Mouse (Mus musculus): ENCODE results near the gene S100a3. TPM values are rescaled to one million over a fixed set of nuclear protein-coding genes. Genes with fewer than 3 reads are reported as not detected.

The S100a3 gene
- polyA plus RNA-seq, 1 experiment from 2014 or later = 0.32 TPM

DNA sequence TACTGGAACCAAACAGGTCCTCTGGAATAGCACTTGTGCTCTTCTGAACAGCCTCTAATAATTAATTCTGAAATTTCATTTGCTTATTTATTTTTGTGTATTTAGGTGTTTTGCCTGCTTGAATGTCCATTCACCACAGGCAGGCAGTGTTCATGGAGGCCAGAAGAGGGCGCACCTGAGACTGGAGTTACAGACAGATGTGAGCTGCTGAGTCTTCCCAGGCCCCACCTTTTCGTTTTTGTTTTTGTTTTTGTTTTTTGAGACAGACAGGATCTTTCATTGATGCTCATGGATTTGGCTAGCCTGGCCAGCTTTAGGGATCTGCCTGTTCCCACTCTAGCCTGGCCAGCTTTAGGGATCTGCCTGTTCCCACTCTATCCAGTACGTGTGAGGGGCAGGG is 83.8 kb downstream of the S100a3 start:
- no peak overlapping the region for H3K4me2 ChIP-seq (ENCODE audit: low read length)
- no peak overlapping the region for H3K9ac ChIP-seq (ENCODE audit: low read length)
- H3K27ac ChIP-seq (replicated peaks in 1 of 2; ENCODE audit: control insufficient read depth in 1 of 2, insufficient read depth in 1 of 2, low read depth in 2 of 2, low read length in 2 of 2) = no peak overlapping the region
- no peaks in the 10 kb centered on the region for H3K36me3 ChIP-seq (ENCODE audit: control insufficient read depth, insufficient read depth, low read length)
- H3K4me3 ChIP-seq (ENCODE audit: control insufficient read depth in 1 of 2, insufficient read depth in 1 of 2, low read depth in 1 of 2, low read length in 2 of 2) = no peak overlapping the region
- WGBS = 47% methylated on average over 3 of the region's 3 CpGs
- H3K4me1 ChIP-seq (ENCODE audit: control insufficient read depth in 2 of 2, insufficient read depth in 2 of 2, low read length in 2 of 2) = no peaks in the 10 kb centered on the region
- ATAC-seq (ENCODE audit: insufficient number of reproducible peaks, insufficient read depth, low FRiP score, low read depth) = no peak
- H3K27me3 ChIP-seq (ENCODE audit: control insufficient read depth, insufficient read depth, low read length) = no peaks in the 10 kb centered on the region
- H3K9me3 ChIP-seq (ENCODE audit: control insufficient read depth, low read length) = no peaks in the 10 kb centered on the region

GRCm38 (mm10) chr3:90647291-90647690 is 86.9 kb downstream of the S100a3 start:
- H3K9ac ChIP-seq (ENCODE audit: low read length) = no peak overlapping the region
- no peaks in the 10 kb centered on the region for H3K27me3 ChIP-seq (ENCODE audit: control insufficient read depth, insufficient read depth, low read length)
- ATAC-seq (ENCODE audit: insufficient number of reproducible peaks, insufficient read depth, low FRiP score, low read depth) = no peak
- H3K4me3 ChIP-seq (ENCODE audit: control insufficient read depth in 1 of 2, insufficient read depth in 1 of 2, low read depth in 1 of 2, low read length in 2 of 2) = no peak overlapping the region
- no peak overlapping the region for H3K4me2 ChIP-seq (ENCODE audit: low read length)
- no peak overlapping the region for H3K27ac ChIP-seq (replicated peaks in 1 of 2; ENCODE audit: control insufficient read depth in 1 of 2, insufficient read depth in 1 of 2, low read depth in 2 of 2, low read length in 2 of 2)
- WGBS = 71% methylated on average over 1 of the region's 1 CpGs
- no peaks in the 10 kb centered on the region for H3K36me3 ChIP-seq (ENCODE audit: control insufficient read depth, insufficient read depth, low read length)
- no peaks in the 10 kb centered on the region for H3K4me1 ChIP-seq (ENCODE audit: control insufficient read depth in 2 of 2, insufficient read depth in 2 of 2, low read length in 2 of 2)
- H3K9me3 ChIP-seq (ENCODE audit: control insufficient read depth, low read length) = no peaks in the 10 kb centered on the region

DNA sequence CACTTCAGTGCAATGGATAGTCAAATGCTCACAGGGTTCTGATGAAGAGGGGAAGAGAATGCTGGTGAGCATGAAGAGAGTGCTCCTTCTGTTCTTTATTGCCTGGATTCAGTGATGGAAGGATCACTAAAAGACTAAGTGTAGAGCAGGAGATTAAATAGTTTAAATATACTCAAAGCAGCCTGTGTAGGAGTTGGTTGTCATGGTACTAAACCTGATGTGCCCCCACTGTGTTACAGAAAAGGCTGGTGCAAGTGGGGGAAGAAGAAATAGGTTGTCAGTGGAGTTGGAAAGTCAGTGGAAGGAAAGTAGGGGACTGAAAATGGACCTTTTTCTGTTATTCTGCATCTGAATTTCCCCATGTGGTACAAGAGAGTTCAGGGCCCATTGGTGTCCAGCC is 88.6 kb downstream of the S100a3 start:
- no peak overlapping the region for H3K4me3 ChIP-seq (ENCODE audit: control insufficient read depth in 1 of 2, insufficient read depth in 1 of 2, low read depth in 1 of 2, low read length in 2 of 2)
- no peaks in the 10 kb centered on the region for H3K36me3 ChIP-seq (ENCODE audit: control insufficient read depth, insufficient read depth, low read length)
- ATAC-seq (ENCODE audit: insufficient number of reproducible peaks, insufficient read depth, low FRiP score, low read depth) = no peak
- H3K4me2 ChIP-seq (ENCODE audit: low read length) = no peak overlapping the region
- H3K4me1 ChIP-seq (ENCODE audit: control insufficient read depth in 2 of 2, insufficient read depth in 2 of 2, low read length in 2 of 2) = no peaks in the 10 kb centered on the region
- no peaks in the 10 kb centered on the region for H3K9me3 ChIP-seq (ENCODE audit: control insufficient read depth, low read length)
- H3K27me3 ChIP-seq (ENCODE audit: control insufficient read depth, insufficient read depth, low read length) = no peaks in the 10 kb centered on the region
- no peak overlapping the region for H3K9ac ChIP-seq (ENCODE audit: low read length)
- H3K27ac ChIP-seq (replicated peaks in 1 of 2; ENCODE audit: control insufficient read depth in 1 of 2, insufficient read depth in 1 of 2, low read depth in 2 of 2, low read length in 2 of 2) = no peak overlapping the region

DNA sequence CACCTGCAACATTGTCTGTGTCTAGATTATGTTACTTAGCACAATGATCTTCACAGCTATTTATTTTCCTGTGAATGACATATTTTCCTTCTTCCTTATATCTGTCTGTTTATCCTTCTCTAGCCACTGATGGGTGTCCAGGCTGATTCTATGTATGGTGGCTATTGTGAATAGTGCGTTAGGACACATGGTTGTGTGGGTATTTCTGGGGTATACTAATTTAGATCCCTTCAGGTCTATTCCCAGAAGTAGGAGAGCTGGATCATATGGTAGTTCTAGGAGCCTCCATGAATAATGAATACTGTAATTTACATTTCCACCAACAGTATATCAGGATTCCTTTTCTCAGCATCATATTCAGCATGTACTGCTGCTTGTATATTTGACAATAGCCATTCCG is 89.5 kb downstream of the S100a3 start:
- H3K27ac ChIP-seq (replicated peaks in 1 of 2; ENCODE audit: control insufficient read depth in 1 of 2, insufficient read depth in 1 of 2, low read depth in 2 of 2, low read length in 2 of 2) = no peak overlapping the region

More for the DNA sequence above, 89.5 kb downstream of the S100a3 start:
- WGBS = 75% methylated on average over 2 of the region's 2 CpGs
- no peaks in the 10 kb centered on the region for H3K4me1 ChIP-seq (ENCODE audit: control insufficient read depth in 2 of 2, insufficient read depth in 2 of 2, low read length in 2 of 2)
- no peaks in the 10 kb centered on the region for H3K9me3 ChIP-seq (ENCODE audit: control insufficient read depth, low read length)
- no peak overlapping the region for H3K9ac ChIP-seq (ENCODE audit: low read length)
- no peaks in the 10 kb centered on the region for H3K36me3 ChIP-seq (ENCODE audit: control insufficient read depth, insufficient read depth, low read length)
- no peak overlapping the region for H3K4me3 ChIP-seq (ENCODE audit: control insufficient read depth in 1 of 2, insufficient read depth in 1 of 2, low read depth in 1 of 2, low read length in 2 of 2)
- ATAC-seq (ENCODE audit: insufficient number of reproducible peaks, insufficient read depth, low FRiP score, low read depth) = no peak
- no peaks in the 10 kb centered on the region; the same call in 1 of the 2 replicates for H3K27me3 ChIP-seq (ENCODE audit: control insufficient read depth, insufficient read depth, low read length)
- no peak overlapping the region for H3K4me2 ChIP-seq (ENCODE audit: low read length)

Other genes with a start within 250 kb of the S100a3 start
- gene Slc27a3, start 170.6 kb upstream of the S100a3 start, polyA plus RNA-seq (2014; fragmentation: Nextera tagmentation; extraction: Ambion mirVana) = 4.3 and 4.6 TPM in 2 replicates
- 21.0 and 22.1 TPM in 2 replicates for gene Ints3, start 127.0 kb upstream of the S100a3 start, polyA plus RNA-seq (2014; fragmentation: Nextera tagmentation; extraction: Ambion mirVana)
- 11.6 and 11.8 TPM in 2 replicates for gene Npr1, start 94.7 kb upstream of the S100a3 start, polyA plus RNA-seq (2014; fragmentation: Nextera tagmentation; extraction: Ambion mirVana)
- 110 and 112 TPM in 2 replicates for gene Ilf2, start 84.5 kb upstream of the S100a3 start, polyA plus RNA-seq (2014; fragmentation: Nextera tagmentation; extraction: Ambion mirVana)
- gene Snapin, start 69.5 kb upstream of the S100a3 start, polyA plus RNA-seq (2014; fragmentation: Nextera tagmentation; extraction: Ambion mirVana) = 83.8 and 89.3 TPM in 2 replicates
- gene Chtop, start 51.1 kb upstream of the S100a3 start, polyA plus RNA-seq (2014; fragmentation: Nextera tagmentation; extraction: Ambion mirVana) = 60.2 and 65.7 TPM in 2 replicates
- 319 and 338 TPM in 2 replicates for gene S100a1, start 46.2 kb upstream of the S100a3 start, polyA plus RNA-seq (2014; fragmentation: Nextera tagmentation; extraction: Ambion mirVana)
- 86.9 and 99.9 TPM in 2 replicates for gene S100a13, start 46.1 kb upstream of the S100a3 start, polyA plus RNA-seq (2014; fragmentation: Nextera tagmentation; extraction: Ambion mirVana)
- not detected in 2 replicates for gene S100a14, start 33.7 kb upstream of the S100a3 start, polyA plus RNA-seq (2014; fragmentation: Nextera tagmentation; extraction: Ambion mirVana)
- gene S100a16, start 23.3 kb upstream of the S100a3 start, polyA plus RNA-seq (2014; fragmentation: Nextera tagmentation; extraction: Ambion mirVana) = 80.7 and 84.0 TPM in 2 replicates
- gene S100a2, start 29.7 kb downstream of the S100a3 start, polyA plus RNA-seq (2014; fragmentation: Nextera tagmentation; extraction: Ambion mirVana) = not detected in 2 replicates
- gene Gm42674, start 41.3 kb downstream of the S100a3 start, polyA plus RNA-seq (2014; fragmentation: Nextera tagmentation; extraction: Ambion mirVana) = not detected in 2 replicates
- 2.5 and 3.8 TPM in 2 replicates for gene S100a4, start 43.2 kb downstream of the S100a3 start, polyA plus RNA-seq (2014; fragmentation: Nextera tagmentation; extraction: Ambion mirVana)
- gene S100a5, start 47.9 kb downstream of the S100a3 start, polyA plus RNA-seq (2014; fragmentation: Nextera tagmentation; extraction: Ambion mirVana) = not detected in 2 replicates
- gene S100a6, start 52.3 kb downstream of the S100a3 start, polyA plus RNA-seq (2014; fragmentation: Nextera tagmentation; extraction: Ambion mirVana) = 43.9 and 49.8 TPM in 2 replicates
- gene S100a7a, start 93.4 kb downstream of the S100a3 start, polyA plus RNA-seq (2014; fragmentation: Nextera tagmentation; extraction: Ambion mirVana) = not detected in 2 replicates
- gene S100a8, start 108.4 kb downstream of the S100a3 start, polyA plus RNA-seq (2014; fragmentation: Nextera tagmentation; extraction: Ambion mirVana) = 6.5 and 13.7 TPM in 2 replicates
- 2.7 and 11.4 TPM in 2 replicates for gene S100a9, start 135.1 kb downstream of the S100a3 start, polyA plus RNA-seq (2014; fragmentation: Nextera tagmentation; extraction: Ambion mirVana)
- not detected in 2 replicates for gene Pglyrp4, start 166.3 kb downstream of the S100a3 start, polyA plus RNA-seq (2014; fragmentation: Nextera tagmentation; extraction: Ambion mirVana)
- not detected in 2 replicates for gene Gm5849, start 217.3 kb downstream of the S100a3 start, polyA plus RNA-seq (2014; fragmentation: Nextera tagmentation; extraction: Ambion mirVana)

All from heart, embryonic 14.5 days (tissue).